Mouse (Mus musculus) midbrain, embryonic 14.5 days (tissue): ENCODE results near the gene Itga5. TPM values are rescaled to one million over a fixed set of nuclear protein-coding genes. Genes with fewer than 3 reads are reported as not detected.
A peak's percentile ranks its signal among the peaks of the same experiment; 100 is the strongest.

Experiments
- ATAC-seq: fragments of 200-750 bp; cut with Nextera tagmentation; 2 replicates; pipeline ENCODE4 v1.8.0; 2017; ENCODE audit warnings: moderate number of reproducible peaks, moderate library complexity; ENCODE audit not compliant: low FRiP score, low TSS enrichment
- DNase-seq: peaks from one replicate; pipeline ENCODE4 v3.0.0-alpha.2; 2015
- H3K27ac ChIP-seq: fragments of 300-500 bp; sonication (generic); replicated peaks from 2 replicates; pipeline ENCODE4 v1.5.1; 2014; ENCODE audit warnings: mild to moderate bottlenecking, low read depth, low read length, moderate library complexity
- H3K27me3 ChIP-seq: fragments of 300-500 bp; sonication (generic); 2 replicates; pipeline ENCODE4 v1.6.1; 2014; ENCODE audit warnings: low read length, control low read depth, mixed read lengths; ENCODE audit not compliant: control insufficient read depth, insufficient read depth
- H3K36me3 ChIP-seq: fragments of 300-500 bp; sonication (generic); 2 replicates; pipeline ENCODE4 v1.6.1; 2014; ENCODE audit warnings: low read length, control low read depth; ENCODE audit not compliant: control insufficient read depth, insufficient read depth
- H3K4me1 ChIP-seq: fragments of 300-500 bp; sonication (generic); 2 replicates; pipeline ENCODE4 v1.6.1; 2014; ENCODE audit warnings: mild to moderate bottlenecking, antibody characterized with exemption, low read length, control low read depth; ENCODE audit not compliant: control insufficient read depth, insufficient read depth
- H3K4me2 ChIP-seq: fragments of 300-500 bp; sonication (generic); 2 replicates; pipeline ENCODE4 v1.6.1; 2014; ENCODE audit warnings: mild to moderate bottlenecking, low read length, moderate library complexity
- H3K4me3 ChIP-seq: fragments of 300-500 bp; sonication (generic); replicated peaks from 2 replicates; pipeline ENCODE4 v1.5.1; 2014; ENCODE audit warnings: low read depth, low read length
- H3K9ac ChIP-seq: fragments of 300-500 bp; sonication (generic); replicated peaks from 2 replicates; pipeline ENCODE4 v1.6.1; 2014; ENCODE audit warnings: mild to moderate bottlenecking, low read length, moderate library complexity
- H3K9me3 ChIP-seq: fragments of 300-500 bp; sonication (generic); 2 replicates; pipeline ENCODE4 v1.6.1; 2016; ENCODE audit warnings: low read length, control low read depth, mixed read lengths; ENCODE audit not compliant: control insufficient read depth
- WGBS: fragments of 180-500 bp; shearing (Covaris S2); extraction: QIAGEN DNeasy Blood & Tissue Kit; methylation state at CpG from one replicate; pipeline ENCODE4 v1.1.7; 2014; 5-methylcytosine and 5-hydroxymethylcytosine counted together
- polyA plus RNA-seq: library from polyadenylated mRNA; unstranded; fragments of >200 nt; fragmentation: Nextera tagmentation; extraction: Ambion mirVana; gene quantifications from 2 replicates; pipeline ENCODE4 v1.2.1, GENCODE M21; 2014

Itga5 gene
- polyA plus RNA-seq, 1 experiment from 2014 or later = 6.4 TPM

GRCm38 (mm10) chr15:103305792-103306645, 60.5 kb downstream of the Itga5 start:
- no peaks in the 10 kb centered on the region for H3K36me3 ChIP-seq
- peak overlapping the region; percentile 76 for H3K9ac ChIP-seq
- 29% methylated on average over 8 of the region's 8 CpGs for WGBS
- peak overlapping the region; percentile 36 for H3K4me3 ChIP-seq
- H3K27me3 ChIP-seq = no peaks in the 10 kb centered on the region; the same call in 1 of the 2 replicates
- H3K9me3 ChIP-seq = no peaks in the 10 kb centered on the region
- no peak for DNase-seq
- ATAC-seq = no peak
- H3K27ac ChIP-seq = peak overlapping the region; percentile 99
- H3K4me2 ChIP-seq = peak overlapping the region; percentile 81
- peaks cover 58% of the 10 kb centered on the region for H3K4me1 ChIP-seq

- Histone ChIP-seq H3K27me3 (no peaks in the 10 kb centered on the region; the same call in 1 of the 2 replicates), H3K27ac (peak overlapping the region; percentile 99), H3K4me2 (peak overlapping the region; percentile 81), H3K9ac (peak overlapping the region; percentile 76), H3K9me3 (no peaks in the 10 kb centered on the region), H3K36me3 (no peaks in the 10 kb centered on the region), H3K4me1 (peaks cover 66% of the 10 kb centered on the region), H3K4me3 (peak overlapping the region; percentile 42)
- DNase-seq = peak; percentile 99
- ATAC-seq = peak; percentile 95
- WGBS = under 1% methylated on average over 71 of the region's 71 CpGs
Observed at GRCm38 (mm10) chr15:103305070-103305678, 61.4 kb downstream of the Itga5 start.

- Histone ChIP-seq H3K27me3 (no peaks in the 10 kb centered on the region; the same call in 1 of the 2 replicates), H3K9ac (peak overlapping the region; percentile 74), H3K4me2 (peak overlapping the region; percentile 81), H3K9me3 (no peaks in the 10 kb centered on the region), H3K27ac (peak overlapping the region; percentile 98), H3K36me3 (no peaks in the 10 kb centered on the region), H3K4me3 (peak overlapping the region; percentile 42), H3K4me1 (peaks cover 70% of the 10 kb centered on the region)
- ATAC-seq = no peak
- WGBS = 2% methylated on average over 9 of the region's 9 CpGs
- DNase-seq = peak; percentile 52
Observed at GRCm38 (mm10) chr15:103304616-103304969, 62.0 kb downstream of the Itga5 start.

GRCm38 (mm10) chr15:103303916-103304615, 62.5 kb downstream of the Itga5 start:
- H3K4me3 ChIP-seq = peak overlapping the region; percentile 42
- peaks cover 75% of the 10 kb centered on the region for H3K4me1 ChIP-seq
- WGBS = 8% methylated on average over 8 of the region's 8 CpGs
- H3K4me2 ChIP-seq = peak overlapping the region; percentile 81
- H3K9ac ChIP-seq = peak overlapping the region; percentile 74
- DNase-seq = no peak
- H3K36me3 ChIP-seq = no peaks in the 10 kb centered on the region
- ATAC-seq = no peak
- H3K27me3 ChIP-seq = no peaks in the 10 kb centered on the region; the same call in 1 of the 2 replicates
- no peaks in the 10 kb centered on the region for H3K9me3 ChIP-seq
- H3K27ac ChIP-seq = peak overlapping the region; percentile 98

- WGBS = 41% methylated on average over 6 of the region's 6 CpGs
- no peak overlapping the region for H3K4me3 ChIP-seq
- no peaks in the 10 kb centered on the region for H3K9me3 ChIP-seq
- peaks cover 85% of the 10 kb centered on the region for H3K4me1 ChIP-seq
- no peak overlapping the region; the same call in 1 of the 2 replicates for H3K9ac ChIP-seq
- no peaks in the 10 kb centered on the region for H3K27me3 ChIP-seq
- no peak for ATAC-seq
- no peak overlapping the region for H3K4me2 ChIP-seq
- peak overlapping the region; percentile 98 for H3K27ac ChIP-seq
- no peak for DNase-seq
- H3K36me3 ChIP-seq = no peaks in the 10 kb centered on the region
Observed at GRCm38 (mm10) chr15:103302341-103303021, 64.1 kb downstream of the Itga5 start.

GRCm38 (mm10) chr15:103301547-103302340, 64.8 kb downstream of the Itga5 start:
- Histone ChIP-seq H3K27ac (peak overlapping the region; percentile 98), H3K4me3 (no peak overlapping the region), H3K4me2 (0 out of 2 replicates have a peak overlapping the region, but pooled peaks have one; percentile 17), H3K9me3 (no peaks in the 10 kb centered on the region), H3K36me3 (no peaks in the 10 kb centered on the region), H3K9ac (no peak overlapping the region; the same call in 1 of the 2 replicates), H3K27me3 (no peaks in the 10 kb centered on the region), H3K4me1 (peaks cover 89% of the 10 kb centered on the region)
- DNase-seq (no peak), ATAC-seq (no peak)
- whole genome bisulfite sequencing = 33% methylated on average over 5 of the region's 5 CpGs

- Histone ChIP-seq H3K4me3 (no peak overlapping the region), H3K9ac (peak overlapping the region; percentile 42; the same call in 1 of the 2 replicates), H3K4me2 (peak overlapping the region; percentile 52), H3K27me3 (no peaks in the 10 kb centered on the region), H3K36me3 (peaks cover 4% of the 10 kb centered on the region; the same call in 1 of the 2 replicates), H3K27ac (peak overlapping the region; percentile 98), H3K9me3 (no peaks in the 10 kb centered on the region), H3K4me1 (peaks cover 91% of the 10 kb centered on the region)
- no peak for ATAC-seq
- 14% methylated on average over 2 of the region's 2 CpGs for WGBS
- peak; percentile 52 for DNase-seq
Observed at GRCm38 (mm10) chr15:103301046-103301445, 65.5 kb downstream of the Itga5 start.
